Mouse (Mus musculus) gonadal fat pad, adult 2 months (tissue): ENCODE results near the gene Tbkbp1. TPM values are rescaled to one million over a fixed set of nuclear protein-coding genes. Genes with fewer than 3 reads are reported as not detected.

Experiments
- DNase-seq: peaks from one replicate; pipeline ENCODE4 v3.0.0-alpha.2; 2012; ENCODE audit warnings: low read depth
- polyA plus RNA-seq: library from polyadenylated mRNA; depleted of rRNA; stranded (reverse); fragments of >200 nt; gene quantifications from 2 replicates; pipeline ENCODE4 v1.2.3, GENCODE M21; 2012

Gene Tbkbp1
- polyA plus RNA-seq, 1 experiment = 11.9 TPM

- DNase-seq = no peak
These were observed 23.6 kb downstream of the Tbkbp1 start for GRCm38 (mm10) chr11:97127470-97128223.

DNA sequence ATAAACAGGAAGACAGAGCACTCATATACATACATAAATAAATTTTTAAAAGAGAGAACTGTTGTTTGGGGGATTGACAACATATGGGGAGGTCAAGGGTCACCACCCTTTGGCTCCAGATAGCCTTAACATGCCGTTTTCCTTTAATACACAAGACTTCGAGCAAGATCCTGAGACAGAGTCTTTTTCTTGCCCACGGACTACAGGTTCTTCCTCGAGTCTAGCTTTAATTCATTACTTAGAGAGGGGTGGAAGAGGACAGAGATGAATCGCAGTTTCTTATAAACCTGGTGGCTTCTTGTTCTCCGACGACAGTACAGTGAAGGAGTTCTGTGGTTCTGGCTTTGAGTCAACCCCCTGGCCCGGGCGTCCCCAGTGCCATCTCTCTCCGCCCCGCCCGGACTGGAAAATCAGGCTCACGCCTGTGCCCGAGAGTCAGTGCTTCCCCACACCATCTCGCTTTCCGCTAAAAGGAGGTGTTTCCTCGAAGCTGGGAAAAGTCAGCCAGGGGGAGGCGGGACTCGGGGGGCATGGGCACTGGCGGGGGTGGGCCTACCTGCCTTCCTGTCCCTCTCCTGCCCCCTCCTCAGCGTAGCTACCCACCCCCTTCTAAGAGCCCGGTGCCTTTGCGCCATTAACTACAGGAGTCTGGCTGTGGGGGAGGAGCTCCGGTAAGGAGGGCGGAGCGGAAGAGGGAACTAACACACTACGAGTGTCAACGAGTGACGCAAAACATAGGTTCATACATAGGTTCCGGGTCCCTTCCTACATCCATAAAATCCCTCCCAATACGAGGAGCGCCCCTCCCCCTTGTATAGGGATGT is 24.4 kb downstream of the Tbkbp1 start:
- no peak for DNase-seq

DNA sequence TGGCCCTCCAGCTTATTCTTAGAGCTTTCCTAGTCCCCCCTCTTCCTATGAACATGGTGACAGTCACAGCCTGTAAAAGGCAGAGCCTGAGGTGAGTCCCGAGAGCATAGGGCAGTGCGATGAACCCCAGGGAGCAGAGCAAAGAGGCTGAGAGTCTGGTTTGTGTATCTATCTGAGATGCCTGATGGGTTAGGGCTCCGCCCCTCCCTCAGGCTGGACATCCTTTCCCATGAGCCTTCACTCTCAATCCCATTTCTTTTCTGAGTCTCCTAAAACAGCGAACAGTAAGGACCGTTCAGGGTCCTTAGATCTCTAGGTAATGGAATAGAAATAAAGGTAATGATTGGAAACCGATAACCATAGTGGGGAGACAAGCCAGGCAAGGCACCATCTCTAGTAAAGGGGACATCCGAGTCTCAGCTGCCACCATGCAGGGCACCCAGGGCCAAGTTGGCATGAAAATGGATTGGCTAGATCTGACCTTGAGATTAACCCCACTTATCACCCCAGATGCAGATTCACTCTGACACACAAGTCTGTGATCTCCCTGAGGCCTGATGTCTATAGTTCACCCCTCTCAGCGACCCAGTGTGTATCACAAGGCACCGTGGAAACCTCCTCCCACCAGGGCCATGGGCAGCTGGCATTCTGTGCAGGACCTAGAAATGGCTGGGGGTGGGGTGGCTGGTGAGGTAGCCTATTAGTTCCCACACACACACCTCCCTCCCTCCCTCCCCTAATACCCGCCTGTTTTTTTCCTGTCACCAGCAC is 26.8 kb downstream of the Tbkbp1 start:
- no peak for DNase-seq

GRCm38 (mm10) chr11:97123282-97123890 is 27.9 kb downstream of the Tbkbp1 start:
- no peak for DNase-seq

DNA sequence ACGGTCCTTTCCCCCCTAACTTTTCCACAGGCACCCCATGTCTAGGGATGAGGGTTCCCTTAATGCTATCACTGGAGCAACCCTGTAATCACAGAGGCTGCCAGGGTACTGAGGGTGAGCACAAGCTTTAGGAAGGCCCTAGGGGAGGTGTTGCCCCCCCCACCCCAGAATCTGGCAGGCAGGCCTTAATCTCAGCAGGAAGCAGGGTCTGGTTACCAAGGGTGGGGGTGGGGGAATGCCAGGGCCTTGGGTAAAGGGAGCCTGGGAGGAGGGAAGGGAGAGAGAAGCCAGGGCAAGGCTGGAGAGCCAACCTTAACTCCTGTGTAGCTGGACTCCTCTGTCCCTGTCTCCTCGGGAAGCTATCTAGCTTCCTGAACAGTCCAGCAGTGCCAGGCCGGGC is 30.7 kb downstream of the Tbkbp1 start:
- DNase-seq = no peak

DNA sequence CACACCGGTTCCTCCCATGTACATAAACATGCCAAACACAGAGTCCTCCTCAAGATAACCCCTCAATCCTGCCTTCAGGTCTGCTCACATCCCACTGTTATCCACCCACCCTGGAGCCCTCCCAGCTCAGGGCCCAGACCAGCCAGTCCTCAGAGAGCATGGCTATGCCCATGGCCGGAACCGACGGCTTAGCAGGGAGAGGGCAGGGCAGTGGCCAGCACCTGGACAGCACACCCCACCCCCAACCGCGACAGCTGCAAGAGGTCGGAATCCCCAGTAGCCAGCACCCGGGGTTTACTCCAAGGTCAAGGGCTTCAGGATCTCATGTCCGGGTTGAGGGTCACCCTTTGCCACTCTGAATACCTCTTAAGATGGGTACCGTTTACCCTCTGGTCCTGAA is 31.1 kb downstream of the Tbkbp1 start:
- DNase-seq = no peak

DNA sequence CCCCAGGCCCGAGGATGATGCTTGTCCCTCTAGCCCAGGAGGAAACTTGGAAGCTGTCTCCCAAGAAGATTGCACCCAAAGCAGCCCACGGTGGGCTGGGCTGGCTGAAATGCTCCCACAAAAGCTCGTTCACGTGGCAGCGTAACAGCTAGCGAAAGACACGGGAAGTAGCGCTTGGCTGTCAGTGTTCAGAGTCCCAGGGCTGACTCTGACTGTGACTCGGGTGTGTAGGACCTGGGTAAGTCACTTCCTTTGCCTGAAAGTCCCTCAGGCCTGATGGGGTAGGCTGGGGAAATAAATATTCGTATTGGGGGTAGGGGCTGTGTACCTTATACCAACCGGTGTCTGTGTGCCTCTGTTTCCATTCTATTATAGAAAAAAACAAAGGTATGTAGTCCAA is 35.5 kb downstream of the Tbkbp1 start:
- no peak for DNase-seq

- DNase-seq = no peak
These were observed 36.4 kb downstream of the Tbkbp1 start, which contains the start of gene Tbx21 for GRCm38 (mm10) chr11:97114671-97115601. Tbx21 (minus strand) TSS chr11:97115331.

- DNase-seq = no peak
These were observed 38.7 kb downstream of the Tbkbp1 start for GRCm38 (mm10) chr11:97112519-97113125.

- no peak for DNase-seq
These were observed 42.3 kb downstream of the Tbkbp1 start for GRCm38 (mm10) chr11:97108976-97109375.

GRCm38 (mm10) chr11:97104091-97104483 is 47.2 kb downstream of the Tbkbp1 start:
- no peak for DNase-seq

GRCm38 (mm10) chr11:97103163-97104090 is 47.9 kb downstream of the Tbkbp1 start:
- no peak for DNase-seq

DNA sequence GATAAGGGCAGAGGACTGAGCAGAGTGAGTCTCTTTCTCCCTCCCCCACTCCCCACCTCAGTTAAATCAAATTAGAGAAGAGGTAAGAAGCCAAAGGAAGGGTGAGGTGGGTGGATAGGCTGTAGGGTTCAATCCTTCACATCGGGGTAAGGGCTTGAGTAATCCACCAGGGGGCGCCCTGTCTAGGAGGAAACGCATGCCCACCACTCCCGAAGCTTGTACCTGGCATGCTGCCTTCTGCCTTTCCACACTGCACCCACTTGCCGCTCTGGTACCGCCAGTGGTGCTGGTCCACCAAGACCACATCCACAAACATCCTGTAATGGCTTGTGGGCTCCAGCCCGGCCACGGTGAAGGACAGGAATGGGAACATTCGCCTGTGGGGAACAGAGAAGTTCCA is 49.6 kb downstream of the Tbkbp1 start:
- no peak for DNase-seq

GRCm38 (mm10) chr11:97098791-97099190 is 52.5 kb downstream of the Tbkbp1 start:
- DNase-seq = no peak

- no peak for DNase-seq
These were observed 56.7 kb downstream of the Tbkbp1 start for GRCm38 (mm10) chr11:97094600-97094999.

DNA sequence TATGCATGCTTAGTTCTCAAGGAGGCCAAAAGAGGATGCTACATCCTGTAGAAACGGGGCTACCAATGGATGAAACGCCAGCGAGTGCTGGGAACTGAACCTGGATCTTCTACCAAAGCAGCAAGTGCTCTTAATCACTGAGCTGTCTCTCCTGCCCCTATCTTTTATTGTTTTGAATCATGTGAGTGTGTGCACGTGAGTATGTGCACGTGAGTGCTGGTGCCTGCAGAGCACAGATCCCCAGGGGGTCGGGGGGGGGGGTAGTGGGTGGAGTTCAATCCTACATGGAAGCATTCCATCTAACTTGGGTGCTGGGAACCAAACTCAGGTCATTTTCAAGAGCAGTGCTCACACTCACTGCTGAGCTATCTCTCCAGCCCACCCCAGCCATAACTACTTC is 64.9 kb downstream of the Tbkbp1 start:
- no peak for DNase-seq
